Mouse (Mus musculus) adrenal gland, postnatal 0 days (tissue): ENCODE measurements around the gene Crk. TPM values are rescaled to one million over a fixed set of nuclear protein-coding genes. Genes with fewer than 3 reads are reported as not detected.

Experiments
- polyA plus RNA-seq: library from polyadenylated mRNA; unstranded; fragments of >200 nt; fragmentation: Nextera tagmentation; extraction: Ambion mirVana; gene quantifications from 2 replicates; pipeline ENCODE4 v1.2.1, GENCODE M21; 2015

Crk gene
- 82.4 and 86.3 TPM in 2 replicates for polyA plus RNA-seq

DNA sequence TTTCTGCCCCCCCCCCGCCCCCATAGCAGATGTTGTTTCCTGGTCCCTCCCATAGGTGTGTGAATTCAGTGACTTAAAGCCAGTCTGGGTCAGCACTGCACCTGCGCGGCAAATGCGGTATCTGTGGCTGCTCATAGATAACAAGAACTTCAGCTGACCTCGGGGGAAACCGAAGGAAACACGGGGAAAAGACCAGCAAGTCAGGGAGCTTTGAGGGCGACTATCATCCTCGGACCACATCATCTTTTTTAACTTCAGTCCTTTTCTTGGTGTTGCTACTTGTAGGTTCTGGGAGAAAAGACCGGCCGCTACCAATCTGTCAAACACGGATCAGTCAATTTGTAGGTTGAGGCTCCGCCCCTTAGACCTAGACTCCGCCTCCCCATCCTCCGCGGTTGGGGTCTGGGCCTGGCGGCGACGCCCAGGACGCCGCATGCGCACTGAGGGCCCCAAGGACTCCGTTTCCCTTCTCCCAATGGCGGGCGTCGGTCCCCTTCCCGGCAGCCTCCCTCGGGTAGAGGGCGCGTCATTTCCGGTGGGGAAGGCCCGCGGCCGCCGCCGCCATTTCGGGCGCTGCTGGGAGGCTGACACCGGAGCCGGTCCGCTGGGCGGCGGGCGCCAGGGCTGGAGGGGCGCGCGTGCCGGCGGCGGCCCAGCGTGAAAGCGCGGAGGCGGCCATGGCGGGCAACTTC, at the start of gene Crk:
Gene Crk, plus strand, starts transcription at position 513 of the 692 bp plus-strand sequence.

DNA sequence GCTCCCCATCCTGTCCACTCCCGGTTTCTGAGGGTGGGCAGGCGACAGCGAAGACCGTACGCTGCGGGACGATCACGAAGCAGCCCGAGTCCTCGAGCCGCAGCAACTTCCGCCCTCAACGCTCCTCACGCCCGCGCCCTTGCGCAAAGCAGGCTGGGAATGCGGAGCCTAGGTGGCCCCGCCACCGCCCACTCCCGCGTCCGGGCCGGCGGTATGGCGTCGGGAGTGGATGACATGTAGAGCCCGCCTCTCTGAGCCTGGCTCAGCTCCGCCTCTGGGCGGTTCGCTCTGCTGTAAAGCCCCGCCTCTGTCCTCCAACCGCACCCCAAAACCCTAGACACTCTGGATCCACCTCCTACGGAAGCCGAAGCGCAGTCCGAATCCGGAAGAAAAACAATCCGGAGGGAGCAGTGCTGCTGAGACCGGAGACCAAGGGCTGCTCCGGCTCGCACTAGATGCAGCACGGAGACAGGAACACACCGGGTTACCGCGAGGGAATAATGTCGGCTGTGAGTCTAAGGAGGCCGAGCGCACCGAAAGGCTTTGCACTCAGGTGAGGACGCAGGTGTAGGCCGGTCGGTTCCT, 48.3 kb upstream of the Crk start, which contains the start of gene Inpp5k:
Gene Inpp5k, plus strand, starts transcription at position 344 of the 585 bp plus-strand sequence.

DNA sequence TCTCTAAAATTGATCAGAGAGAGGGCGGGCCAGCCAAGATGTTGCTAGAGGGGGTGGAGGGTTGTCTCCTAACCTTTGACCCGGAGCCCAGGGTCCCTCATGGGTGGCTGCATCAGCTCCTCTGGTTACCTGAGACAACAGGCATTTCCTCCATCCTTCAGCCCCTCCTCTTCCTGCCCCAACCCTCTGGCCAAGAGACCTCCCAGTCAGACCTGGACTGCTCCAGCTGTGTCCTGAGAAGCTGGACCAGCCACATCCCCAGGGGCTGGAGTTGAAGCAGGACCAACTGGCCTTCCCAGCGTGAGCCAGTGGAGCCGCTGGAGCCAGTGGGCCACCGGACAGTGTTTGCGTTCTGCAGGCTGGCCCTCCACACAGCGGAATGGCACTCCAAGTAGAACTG, 28.7 kb upstream of the Crk start, which contains the start of gene Myo1c:
Gene Myo1c, plus strand, starts transcription at position 194 of the 400 bp plus-strand sequence.

DNA sequence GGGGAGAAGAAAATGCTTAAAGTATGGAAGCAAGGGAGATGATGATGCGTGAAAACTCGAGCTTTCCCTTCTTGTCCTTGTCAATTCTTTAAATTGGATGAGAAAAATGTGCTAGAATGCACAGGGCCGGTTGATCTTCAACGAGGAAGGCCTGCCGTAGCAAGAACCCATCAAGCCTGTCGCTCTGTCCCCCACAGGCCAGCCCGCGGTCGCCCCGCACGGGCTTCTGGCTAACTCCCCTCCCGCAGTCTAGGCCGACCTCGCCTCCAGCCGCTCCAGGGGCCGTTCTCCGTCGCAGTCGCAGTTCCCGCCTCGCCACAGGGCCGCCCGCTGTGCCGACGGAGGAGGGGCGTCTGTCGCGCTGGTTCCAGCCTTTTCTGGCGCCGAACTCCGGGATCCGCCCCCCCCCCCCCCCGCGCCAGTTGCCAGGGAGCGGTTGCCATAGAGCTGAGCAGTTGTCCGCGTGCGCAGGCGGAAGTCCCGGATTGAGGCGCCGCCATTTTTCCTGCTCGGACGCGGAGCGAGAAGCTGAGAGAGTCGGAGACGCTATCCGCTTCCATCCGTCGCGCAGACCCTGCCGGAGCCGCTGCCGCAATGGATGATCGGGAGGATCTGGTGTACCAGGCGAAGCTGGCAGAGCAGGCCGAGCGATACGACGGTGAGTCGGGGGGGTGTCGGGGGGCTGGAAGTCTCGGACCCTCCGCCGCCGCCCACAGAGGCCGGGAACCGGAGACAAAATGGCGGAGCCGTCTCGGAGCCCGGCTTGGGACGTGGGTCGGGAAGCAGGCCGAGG, 53.6 kb downstream of the Crk start, which contains the start of gene Ywhae:
Gene Ywhae, plus strand, starts transcription at position 436 of the 793 bp plus-strand sequence.

Other genes starting within 250 kb of the Crk start
- gene Serpinf2, start 239.7 kb upstream of the Crk start, polyA plus RNA-seq, result 19.6 and 24.7 TPM in 2 replicates
- 3.8 and 4.2 TPM in 2 replicates for gene Wdr81, start 224.5 kb upstream of the Crk start, polyA plus RNA-seq
- 24.9 and 26.6 TPM in 2 replicates for gene Tlcd2, start 217.5 kb upstream of the Crk start, polyA plus RNA-seq
- 21.3 and 27.5 TPM in 2 replicates for gene Prpf8, start 192.4 kb upstream of the Crk start, polyA plus RNA-seq
- gene Rilp, start 169.2 kb upstream of the Crk start, polyA plus RNA-seq, result 4.1 and 4.4 TPM in 2 replicates
- gene Scarf1, start 165.7 kb upstream of the Crk start, polyA plus RNA-seq, result 5.6 and 8.0 TPM in 2 replicates
- 8.5 and 9.5 TPM in 2 replicates for gene Slc43a2, start 147.6 kb upstream of the Crk start, polyA plus RNA-seq
- gene Pitpna, start 91.2 kb upstream of the Crk start, polyA plus RNA-seq, result 55.9 and 68.0 TPM in 2 replicates
- 31.3 and 51.3 TPM in 2 replicates for gene Inpp5k, start 48.3 kb upstream of the Crk start, polyA plus RNA-seq
- gene Myo1c, start 28.8 kb upstream of the Crk start, polyA plus RNA-seq, result 33.3 and 43.7 TPM in 2 replicates
- gene Ywhae, start 53.6 kb downstream of the Crk start, polyA plus RNA-seq, result 502 and 535 TPM in 2 replicates
- gene Doc2b, start 116.8 kb downstream of the Crk start, polyA plus RNA-seq, result 6.5 and 7.9 TPM in 2 replicates